Mouse (Mus musculus): Measurements from ENCODE around the gene Lgi2. TPM values are rescaled to one million over a fixed set of nuclear protein-coding genes. Genes with fewer than 3 reads are reported as not detected.

Lgi2 gene
- total RNA-seq, 2 experiments from 2014 or later, result 0.93 to 1.0 TPM

DNA sequence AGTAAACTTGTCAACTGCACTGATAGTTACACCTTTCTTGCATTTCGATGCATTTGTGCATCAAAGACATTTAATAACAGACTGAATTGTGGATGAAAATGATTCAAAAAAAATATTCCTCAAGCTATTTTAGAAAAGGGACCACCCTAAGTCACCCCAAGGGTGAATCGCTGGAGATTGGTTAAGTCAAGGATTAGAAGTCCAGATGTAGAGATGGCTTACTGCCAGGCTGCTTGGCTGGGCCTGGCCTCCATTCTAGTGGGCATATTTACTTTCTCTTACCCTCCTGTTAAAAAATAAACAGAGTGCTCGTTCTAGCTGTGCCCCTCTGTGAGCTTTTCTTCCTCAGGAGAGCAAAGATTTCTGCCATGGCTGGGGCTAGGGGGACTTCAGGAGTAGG, 26.1 kb downstream of the Lgi2 start:
- intact Hi-C loops (cut with DNase I), result no loop called here
- DNase-seq, result peak in 1 of 2 experiments; percentile 8

DNA sequence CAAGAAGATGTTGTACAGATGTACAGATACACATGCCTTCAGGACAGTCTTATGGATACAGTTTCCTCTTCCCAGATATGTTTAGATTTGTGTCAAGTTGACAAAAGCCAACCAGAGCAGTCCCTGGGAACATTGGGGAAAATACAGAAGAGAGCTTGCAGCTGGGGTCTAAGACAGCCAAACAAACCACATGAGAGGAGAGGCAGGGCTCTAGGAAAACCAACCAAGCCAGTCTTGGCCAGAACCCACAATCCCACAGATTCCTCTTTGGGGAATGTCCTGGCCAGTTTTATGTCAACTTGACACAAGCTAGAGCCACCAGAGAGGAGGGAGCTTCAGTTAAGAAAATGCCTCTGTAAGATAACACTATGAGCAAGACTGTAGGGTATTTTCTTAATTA, 26.8 kb downstream of the Lgi2 start:
- DNase-seq, result peak; percentile 18 to 38

DNA sequence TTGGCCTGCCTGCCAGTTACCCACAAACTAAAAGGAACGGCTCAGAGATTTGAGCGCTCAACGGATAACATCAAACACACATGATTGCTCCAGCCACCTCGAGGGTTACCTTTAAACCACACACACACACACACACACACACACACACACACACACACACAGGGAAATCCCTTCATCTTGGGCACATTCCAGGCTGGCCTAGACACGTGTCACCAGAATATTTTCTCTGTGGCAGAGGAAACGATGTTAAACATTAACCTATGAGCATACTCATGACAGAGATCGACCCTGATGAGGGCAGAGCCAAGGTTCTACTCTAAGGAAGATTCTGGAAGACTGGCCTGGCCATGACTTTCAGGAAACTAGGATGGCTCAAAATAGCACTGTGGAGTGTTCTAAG, 29.2 kb downstream of the Lgi2 start:
- no peak for DNase-seq
- intact Hi-C loops (cut with DNase I), result no loop called here

More for the DNA sequence above, 26.8 kb downstream of the Lgi2 start:
- intact Hi-C loops (cut with DNase I), result no loop called here

DNA sequence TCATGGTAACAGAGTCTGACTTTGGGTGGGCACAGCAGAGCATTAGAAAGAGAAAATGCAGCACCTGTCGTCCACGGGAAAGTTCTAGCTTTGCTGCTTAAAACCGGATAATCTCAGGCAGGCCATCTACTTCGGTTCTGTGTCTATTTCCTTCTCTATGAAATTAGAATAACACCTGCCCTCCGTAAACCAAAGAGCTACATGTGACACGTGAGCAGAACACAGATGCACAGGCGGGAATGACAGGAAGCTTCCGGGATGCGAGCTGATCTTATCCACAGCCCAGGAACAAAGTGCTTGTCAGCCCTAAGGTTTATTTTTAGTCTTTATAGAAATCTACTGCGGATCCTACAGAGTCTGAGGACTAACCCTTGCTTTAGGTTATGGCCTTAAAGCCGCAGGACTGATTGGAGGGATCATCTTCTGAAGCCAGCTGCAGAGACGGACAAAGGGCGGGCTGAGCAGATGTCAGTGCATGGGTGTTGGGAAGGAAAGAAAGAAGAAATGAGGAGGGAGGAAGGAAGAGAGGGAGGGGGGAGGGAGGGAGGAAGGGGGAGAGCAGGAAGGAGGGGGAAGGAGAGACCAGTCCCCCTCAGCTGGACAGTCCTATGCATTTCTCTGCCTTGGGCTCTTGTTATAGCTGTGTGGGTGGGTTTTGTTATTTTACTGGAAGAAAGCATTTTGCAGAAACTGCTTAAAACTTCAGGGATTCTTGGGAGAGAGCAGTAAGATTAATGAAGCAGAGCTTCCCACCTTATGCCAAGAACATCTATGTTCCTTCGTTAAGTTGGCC, 31.3 kb downstream of the Lgi2 start:
- no peak for DNase-seq
- intact Hi-C loops (cut with DNase I), result no loop called here

DNA sequence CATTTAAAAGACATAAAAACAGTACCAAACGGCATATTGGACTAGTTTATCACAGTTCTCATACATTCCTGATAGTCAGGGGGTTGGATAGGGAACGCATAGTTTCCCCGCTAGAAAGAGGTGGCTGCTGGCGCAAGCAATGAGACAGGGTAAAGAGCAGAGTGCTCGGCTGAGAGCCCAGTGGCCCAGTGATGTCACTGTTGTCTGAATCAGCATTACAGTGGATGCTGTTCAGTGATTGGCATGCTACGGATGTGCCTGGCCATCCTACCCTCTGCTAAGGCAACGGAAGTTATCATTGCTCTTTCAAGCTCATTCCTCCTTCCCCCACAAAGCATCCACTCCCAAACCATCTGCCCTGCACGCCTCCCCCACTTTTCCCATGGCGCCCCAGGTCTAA, 32.6 kb downstream of the Lgi2 start:
- DNase-seq, result no peak
- intact Hi-C loops (cut with DNase I), result no loop called here

DNA sequence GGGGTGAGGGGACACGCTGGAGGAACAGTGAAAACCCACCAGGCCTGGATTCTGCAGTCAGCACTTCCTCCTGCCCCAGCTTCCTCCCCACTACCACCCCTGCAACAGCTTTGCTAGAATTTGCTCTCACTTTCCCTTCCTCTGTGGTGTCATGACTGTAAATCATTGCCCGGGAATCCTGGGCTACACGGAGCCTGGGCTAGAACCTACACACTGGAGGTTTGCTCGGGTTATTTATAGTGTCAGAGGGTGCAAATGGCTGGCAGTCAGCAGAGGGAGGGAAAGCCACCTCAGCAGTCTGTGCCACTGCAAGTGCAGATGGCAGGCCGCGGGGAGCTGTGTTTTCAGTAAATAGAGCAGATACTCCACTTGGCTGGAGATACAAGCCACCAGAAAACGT, 37.7 kb downstream of the Lgi2 start:
- intact Hi-C loops (cut with DNase I), result loop anchor here (10.0 kb wide), 1 partner anchor 414 kb away; no protein-coding TSS in a partner anchor
- DNase-seq, result no peak

DNA sequence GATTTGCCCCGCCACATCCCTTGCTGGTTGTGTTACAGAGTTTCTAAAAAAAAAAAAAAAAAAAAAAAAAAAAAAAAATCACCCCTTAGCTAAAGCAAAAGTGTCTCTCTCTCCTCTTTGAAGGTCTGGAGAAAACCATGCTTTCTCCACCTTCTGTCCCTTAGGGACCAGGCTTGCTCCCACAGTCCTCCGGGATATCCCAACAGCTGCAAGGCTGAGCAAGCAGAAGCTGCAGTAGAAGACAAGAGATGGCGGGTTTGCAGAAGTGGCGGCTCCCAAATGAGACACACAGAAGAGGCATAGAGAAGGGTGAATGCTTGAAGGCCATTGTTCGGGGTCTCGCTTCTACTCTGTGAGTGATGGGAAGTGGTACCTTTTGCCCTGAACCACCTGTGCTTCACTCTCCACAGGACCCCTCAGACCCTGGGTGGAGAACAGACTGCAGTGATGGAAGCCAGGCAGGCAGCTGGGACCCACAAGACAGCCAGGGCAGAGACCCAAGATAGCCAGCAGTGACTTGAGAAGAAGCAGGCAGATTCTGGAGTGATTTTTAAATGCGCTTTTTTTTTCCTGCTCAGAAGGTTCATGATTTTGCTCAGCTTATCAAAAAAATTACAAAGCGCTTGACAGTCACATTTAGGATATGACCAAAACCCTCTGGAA, 39.8 kb downstream of the Lgi2 start:
- intact Hi-C loops (cut with DNase I), result loop anchor here (10.0 kb wide), 1 partner anchor 412 kb away; no protein-coding TSS in a partner anchor
- no peak for DNase-seq

DNA sequence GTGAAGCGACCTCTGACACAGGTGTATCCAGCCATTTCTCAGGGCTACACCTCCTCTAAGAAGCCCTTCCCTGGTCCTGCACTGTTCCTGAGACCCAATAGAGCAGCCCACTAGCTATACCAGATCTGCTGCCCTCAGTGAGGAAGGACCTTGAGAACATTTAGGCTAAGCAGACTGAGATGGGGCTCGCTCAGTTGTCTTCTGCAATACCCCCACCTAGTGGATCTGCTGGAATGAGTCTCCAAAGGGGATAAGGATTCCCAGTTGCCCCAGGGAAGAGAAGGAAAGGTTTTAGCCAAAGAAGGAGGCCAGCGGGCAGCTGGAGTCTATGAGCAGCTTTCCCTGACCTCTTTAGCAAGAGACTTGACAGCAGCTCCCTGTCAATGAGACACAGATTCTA, 42.1 kb downstream of the Lgi2 start:
- DNase-seq, result peak; percentile 36 to 63
- intact Hi-C loops (cut with DNase I), result loop anchor here (5.0 to 10.0 kb wide), 2 partner anchors 113 to 409 kb away; no protein-coding TSS in a partner anchor

DNA sequence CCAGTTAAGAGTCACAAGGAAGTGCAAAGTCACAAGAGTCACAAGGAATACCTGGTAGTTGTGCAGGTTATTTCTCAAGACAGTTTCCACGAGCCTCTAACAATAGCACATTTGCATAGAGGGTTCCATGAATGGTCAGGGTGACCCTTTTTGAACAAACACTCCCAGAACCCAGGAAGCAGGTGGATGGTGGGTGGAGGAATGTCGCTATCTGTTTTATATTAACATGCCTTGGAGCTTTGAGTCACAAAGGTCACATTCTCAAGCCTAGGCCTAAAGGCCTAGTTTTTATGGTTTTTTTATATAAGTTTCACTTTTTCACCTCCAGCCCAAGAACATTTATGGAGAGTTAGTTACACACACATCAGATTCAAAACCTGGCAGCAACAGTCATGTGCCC, 46.3 kb downstream of the Lgi2 start:
- no peak for DNase-seq
- intact Hi-C loops (cut with DNase I), result loop anchor here (5.0 to 10.0 kb wide), 5 partner anchors 117 to 405 kb away; no protein-coding TSS in a partner anchor

DNA sequence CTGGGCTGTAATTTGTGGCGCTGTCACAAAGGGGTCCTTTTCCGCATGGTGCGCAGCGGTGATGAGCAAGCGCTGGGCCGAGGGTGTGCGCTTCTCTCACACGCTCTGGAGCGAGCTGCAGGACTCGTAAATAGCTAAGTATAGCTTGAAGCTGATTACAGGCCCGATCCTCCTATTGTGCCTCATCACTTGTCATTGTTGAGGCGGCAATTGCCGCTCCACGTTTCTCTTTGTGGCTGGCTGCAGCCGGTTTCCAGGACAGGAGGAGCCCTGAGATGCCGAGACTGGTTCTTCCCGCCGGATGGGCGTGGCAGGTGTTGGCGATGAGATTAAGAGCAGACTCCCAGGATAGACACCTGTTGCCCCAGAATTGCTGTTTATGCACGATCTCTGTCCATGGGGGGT, 50.2 kb downstream of the Lgi2 start:
- DNase-seq, result no peak
- intact Hi-C loops (cut with DNase I), result loop anchor here (5.0 to 10.0 kb wide), 3 partner anchors 141 to 306 kb away; no protein-coding TSS in a partner anchor

DNA sequence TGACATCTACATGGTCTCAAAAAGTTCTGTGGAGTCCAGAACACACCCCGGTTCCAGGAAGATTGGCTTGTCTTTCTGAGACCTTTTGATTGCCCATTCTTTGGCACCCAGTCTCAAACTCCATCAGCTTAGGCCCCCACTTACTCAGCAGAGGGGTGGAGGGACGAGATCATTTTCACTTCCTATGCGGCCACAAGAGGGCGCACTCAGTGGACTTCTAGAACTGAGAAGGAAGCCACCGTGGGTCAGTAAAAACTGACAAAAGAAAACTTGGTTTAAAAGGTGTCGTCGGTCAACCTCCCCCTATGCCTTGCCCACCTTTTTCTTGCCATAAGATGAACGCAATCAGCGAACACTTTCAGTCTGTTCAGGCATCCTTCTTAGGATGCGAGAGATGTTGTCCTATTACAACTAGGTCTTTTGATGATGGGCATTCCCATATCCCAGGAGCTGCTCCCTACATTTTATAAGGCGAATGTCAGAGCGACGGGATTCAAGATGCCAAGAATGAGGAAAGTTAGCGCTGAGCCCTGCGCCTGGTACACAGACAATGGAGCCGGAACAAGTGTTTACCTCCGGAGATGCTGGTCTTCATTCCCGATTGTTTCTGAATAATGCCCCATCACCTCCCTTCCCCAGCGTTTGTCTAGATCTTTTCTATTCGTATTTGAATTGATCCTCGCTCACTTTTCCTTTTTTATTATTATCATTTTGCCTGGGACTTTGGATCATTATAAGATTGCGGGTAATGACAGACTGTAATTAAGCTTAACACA, 50.8 kb downstream of the Lgi2 start:
- DNase-seq, result peak; percentile 74 to 84
- intact Hi-C loops (cut with DNase I), result loop anchor here (5.0 to 10.0 kb wide), 3 partner anchors 142 to 307 kb away; no protein-coding TSS in a partner anchor

DNA sequence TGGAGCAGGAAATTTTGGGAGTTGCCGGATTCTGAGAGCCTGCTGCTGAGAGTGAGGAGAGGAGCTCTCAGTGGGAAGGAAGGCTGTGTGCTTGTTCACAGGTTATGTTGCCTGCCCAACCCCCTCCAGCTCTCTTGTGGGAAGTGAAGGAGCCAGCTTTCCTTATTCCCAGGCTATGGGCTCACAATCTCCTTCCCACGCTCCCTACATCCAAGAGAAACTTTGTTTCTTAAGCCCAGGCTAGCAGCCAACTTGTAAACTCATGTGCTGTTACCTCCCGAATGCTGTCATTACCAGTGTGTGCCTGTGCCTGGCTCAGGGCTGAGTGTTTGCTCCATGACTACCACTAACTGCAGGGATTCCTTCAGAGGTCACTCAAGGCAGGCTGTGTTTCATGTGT, 55.2 kb downstream of the Lgi2 start:
- peak in 1 of 2 experiments; percentile 10 for DNase-seq
- intact Hi-C loops (cut with DNase I), result loop anchor here (10.0 kb wide), 1 partner anchor 216 kb away; no protein-coding TSS in a partner anchor

DNA sequence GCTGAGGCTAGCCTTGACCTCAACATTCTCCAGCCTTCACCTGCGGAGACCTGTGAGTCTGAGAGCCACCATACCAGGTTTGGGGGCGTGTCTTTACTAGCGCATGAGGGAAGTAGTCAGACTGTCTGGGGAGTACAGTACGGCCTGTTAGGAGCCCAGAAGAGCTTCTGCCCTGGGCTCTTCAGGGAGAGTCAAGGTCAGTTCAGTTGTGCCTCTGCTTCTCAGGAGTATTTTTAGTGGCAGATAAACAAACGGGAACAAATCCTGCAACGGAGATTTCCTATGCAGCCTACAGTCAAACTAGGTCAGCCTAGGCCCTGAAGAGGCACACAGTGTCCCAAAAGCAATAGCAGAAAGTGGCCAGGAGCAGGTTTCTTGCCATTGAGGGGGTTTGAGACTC, 56.8 kb downstream of the Lgi2 start:
- DNase-seq, result no peak
- intact Hi-C loops (cut with DNase I), result no loop called here

DNA sequence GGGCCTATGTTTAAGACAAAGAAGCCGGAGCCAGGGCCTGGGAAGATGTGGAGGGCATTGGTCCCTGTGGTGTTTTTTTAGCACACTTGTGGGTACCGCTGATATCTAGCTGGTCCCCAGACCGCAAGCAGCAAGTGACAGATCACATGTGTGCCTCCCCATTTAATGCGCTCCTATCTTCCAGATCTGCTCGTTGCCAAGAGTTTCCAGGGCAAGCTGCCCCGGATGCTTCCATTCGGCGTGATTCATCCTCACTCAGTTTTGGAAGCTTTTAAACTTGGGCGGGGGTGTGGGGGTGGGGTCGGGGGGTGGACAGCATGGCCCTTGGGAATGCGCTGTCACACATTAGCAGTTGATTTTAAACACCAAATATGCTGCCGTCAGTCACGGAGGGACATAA, 61.6 kb downstream of the Lgi2 start:
- intact Hi-C loops (cut with DNase I), result no loop called here
- DNase-seq, result no peak

DNA sequence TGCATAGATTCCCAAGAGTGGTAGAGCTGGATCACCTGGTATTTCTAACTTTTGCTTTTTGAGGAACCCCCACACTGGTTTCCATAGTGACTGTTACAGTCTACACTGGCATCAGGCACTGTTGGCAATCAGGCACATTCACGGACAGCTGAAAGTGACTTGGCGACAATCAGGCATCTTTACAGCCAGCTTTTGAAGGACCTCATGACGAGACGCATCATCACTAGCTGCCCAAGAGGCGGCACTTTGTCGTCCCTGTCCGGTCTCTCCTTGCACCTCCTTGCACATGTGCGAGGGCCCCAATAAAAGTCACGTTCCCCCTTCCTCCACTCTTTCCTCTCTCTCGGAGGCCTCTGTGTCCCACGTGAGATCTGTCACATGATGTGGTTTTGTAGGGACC, 62.1 kb downstream of the Lgi2 start:
- intact Hi-C loops (cut with DNase I), result no loop called here

DNA sequence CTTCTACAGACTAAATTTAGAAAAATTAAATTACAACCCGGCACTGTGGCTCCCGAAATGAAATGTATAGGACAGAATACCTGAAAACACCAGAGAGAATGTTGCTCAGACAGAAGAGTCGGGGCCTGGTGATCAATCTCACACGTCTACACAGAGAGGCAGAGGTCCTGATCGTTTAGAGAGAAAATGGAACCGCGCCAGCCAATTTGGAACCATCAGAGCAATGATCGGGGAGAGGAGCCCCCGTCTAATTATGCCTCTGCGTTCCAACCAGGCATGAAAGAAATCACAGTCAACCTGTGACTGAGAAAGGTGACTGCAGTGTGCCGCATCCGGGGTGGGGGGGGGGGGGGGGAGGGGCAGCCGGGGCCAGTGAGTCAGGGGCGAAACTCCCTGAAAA, 70.6 kb downstream of the Lgi2 start:
- no peak for DNase-seq

More for the DNA sequence above, 62.1 kb downstream of the Lgi2 start:
- no peak for DNase-seq

DNA sequence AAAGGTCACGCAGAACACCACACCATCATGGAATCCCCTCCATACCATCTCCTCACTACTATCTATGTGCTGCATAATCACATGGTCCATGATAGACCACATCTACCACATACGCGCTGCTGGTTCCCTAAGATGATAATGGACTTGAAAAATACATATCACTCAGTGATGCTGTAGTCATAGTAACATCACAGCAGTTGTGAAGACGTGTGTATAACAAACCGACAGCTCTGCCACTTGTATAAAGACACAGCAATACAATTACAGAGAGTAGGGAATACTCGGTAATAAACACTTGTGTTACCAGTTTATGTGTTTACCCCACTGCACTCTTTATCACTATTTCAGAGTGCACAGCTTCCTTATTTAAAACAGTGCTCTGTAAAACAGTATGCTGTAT, 74.8 kb downstream of the Lgi2 start:
- DNase-seq, result no peak
- intact Hi-C loops (cut with DNase I), result no loop called here

More for the DNA sequence above, 70.6 kb downstream of the Lgi2 start:
- intact Hi-C loops (cut with DNase I), result no loop called here

DNA sequence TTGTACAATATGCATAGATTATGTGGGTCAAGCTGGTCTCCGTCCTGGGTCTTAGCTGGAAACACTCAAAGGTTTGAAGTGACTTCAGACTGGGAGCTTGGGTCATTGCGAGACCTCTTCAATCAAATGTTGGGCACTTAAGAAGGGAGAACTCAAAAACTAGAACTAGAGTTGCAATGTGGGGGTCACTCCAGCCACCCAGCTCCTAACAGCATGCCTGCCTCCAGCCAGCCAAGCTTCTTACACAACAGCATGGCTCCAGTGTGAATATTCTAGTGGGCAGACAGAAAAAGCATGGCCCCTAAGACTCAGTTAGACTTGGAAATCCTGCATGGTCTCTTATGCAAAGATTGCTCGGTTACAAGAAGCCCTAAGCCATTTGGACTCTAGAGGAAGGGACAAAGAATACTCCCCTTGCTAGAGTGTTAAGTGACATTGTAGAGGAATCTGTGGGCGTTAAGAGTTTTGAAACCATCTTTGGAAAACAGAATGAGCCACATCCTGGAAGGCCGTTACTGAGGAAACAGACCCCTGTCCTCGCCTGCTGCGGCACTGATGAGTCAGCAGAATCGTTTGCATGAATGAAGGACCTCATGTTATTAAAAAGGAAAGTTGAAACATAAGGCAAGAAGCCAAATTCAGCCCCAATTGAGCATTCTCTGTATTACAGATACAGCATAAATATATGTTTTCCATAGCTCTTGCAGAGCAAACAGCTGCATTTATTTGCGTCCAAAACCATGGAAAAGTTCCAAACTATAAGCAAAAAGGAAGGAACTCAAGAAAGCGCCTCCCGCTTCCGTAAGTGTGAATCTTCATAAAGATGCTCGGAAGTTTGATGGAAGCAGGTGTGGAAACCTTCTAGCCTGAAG, 78.5 kb downstream of the Lgi2 start:
- intact Hi-C loops (cut with DNase I), result no loop called here
- DNase-seq, result no peak

Measured in heart, postnatal 14 days (tissue).